Mouse (Mus musculus) CH12.LX (cell line): ENCODE data around the gene Gm867. TPM values are rescaled to one million over a fixed set of nuclear protein-coding genes. Genes with fewer than 3 reads are reported as not detected.

ENCODE experiments used
- DNase-seq: peaks from one replicate; pipeline ENCODE4 v3.0.0-alpha.2; 2013; ENCODE audit errors: extremely low read depth
- H3K27ac ChIP-seq: 2 replicates; pipeline ENCODE4 v1.5.1; 2012; ENCODE audit warnings: low read depth, mild to moderate bottlenecking, control low read depth, moderate library complexity; ENCODE audit not compliant: insufficient read depth
- H3K27me3 ChIP-seq: replicated peaks from 2 replicates; pipeline ENCODE3; 2012; ENCODE audit warnings: inconsistent platforms
- H3K36me3 ChIP-seq, 2 experiments: replicated peaks in 1 of 2; 2 replicates each; pipeline versions ENCODE3 to v1.6.1; 2012; ENCODE audit warnings: inconsistent platforms in 1 of 2, low read length in 1 of 2, mild to moderate bottlenecking in 1 of 2, mixed read lengths in 1 of 2, moderate library complexity in 1 of 2; ENCODE audit not compliant: control insufficient read depth in 1 of 2, insufficient read depth in 1 of 2
- H3K4me1 ChIP-seq, 2 experiments: 2 replicates each; pipeline ENCODE4 v1.6.1; 2012; ENCODE audit warnings: inconsistent platforms in 1 of 2, moderate library complexity in 1 of 2; ENCODE audit not compliant: insufficient read depth in 2 of 2, control insufficient read depth in 1 of 2
- H3K4me2 ChIP-seq: 2 replicates; pipeline ENCODE4 v1.6.1; 2012; ENCODE audit warnings: low read depth, mild to moderate bottlenecking, control low read depth; ENCODE audit not compliant: poor library complexity, insufficient read depth, severe bottlenecking
- H3K4me3 ChIP-seq, 3 experiments: fragments of 150-350 bp in 1 of 3; sonication (generic) in 1 of 3; replicated peaks in 1 of 3; 2 replicates each; pipeline versions ENCODE3 to v1.5.1; 2011 to 2012; ENCODE audit warnings: low read depth in 2 of 3, low read length in 2 of 3, mild to moderate bottlenecking in 2 of 3, moderate library complexity in 2 of 3, control low read depth in 1 of 3, improper control_type of control experiment in 1 of 3, inconsistent platforms in 1 of 3, mixed read lengths in 1 of 3; ENCODE audit not compliant: poor library complexity in 1 of 3
- H3K79me2 ChIP-seq: replicated peaks from 2 replicates; pipeline ENCODE4 v1.6.1; 2012; ENCODE audit warnings: mild to moderate bottlenecking, moderate library complexity; ENCODE audit not compliant: control insufficient read depth, poor library complexity, insufficient read depth, severe bottlenecking; ENCODE audit errors: extremely low read depth
- H3K9ac ChIP-seq: 2 replicates; pipeline ENCODE4 v1.6.1; 2012; ENCODE audit warnings: low read depth, mild to moderate bottlenecking, control low read depth, moderate library complexity; ENCODE audit not compliant: insufficient read depth
- H3K9me3 ChIP-seq: replicated peaks from 2 replicates; pipeline ENCODE3; 2012; ENCODE audit warnings: low read length, inconsistent platforms, mixed read lengths
- BHLHE40 ChIP-seq: IDR thresholded peaks from 2 replicates; pipeline ENCODE4 v1.6.1; 2011; ENCODE audit warnings: mild to moderate bottlenecking, low read depth, low read length, improper control_type of control experiment
- CHD2 ChIP-seq: IDR thresholded peaks from 2 replicates; pipeline ENCODE4 v1.6.1; 2011; ENCODE audit warnings: low read length, improper control_type of control experiment
- E2F4 ChIP-seq: IDR thresholded peaks from 2 replicates; pipeline ENCODE4 v1.6.1; 2011; ENCODE audit warnings: low read depth, low read length, improper control_type of control experiment; ENCODE audit not compliant: insufficient replicate concordance
- ELF1 ChIP-seq: IDR thresholded peaks from 2 replicates; pipeline ENCODE4 v1.6.1; 2014; ENCODE audit warnings: low read depth, mild to moderate bottlenecking, inconsistent platforms, low read length, improper control_type of control experiment
- EP300 ChIP-seq: IDR thresholded peaks from 2 replicates; pipeline ENCODE4 v1.6.1; 2011; ENCODE audit warnings: low read length, improper control_type of control experiment
- ETS1 ChIP-seq: conservative IDR thresholded peaks from 2 replicates; pipeline ENCODE4 v1.6.1; 2012; ENCODE audit warnings: low read depth, mild to moderate bottlenecking, inconsistent platforms, low read length, improper control_type of control experiment, moderate library complexity
- GABPA ChIP-seq: IDR thresholded peaks from 2 replicates; pipeline ENCODE4 v1.6.1; 2012; ENCODE audit warnings: low read depth, low read length, improper control_type of control experiment, inconsistent platforms; ENCODE audit not compliant: insufficient replicate concordance
- IRF4 ChIP-seq: IDR thresholded peaks from 2 replicates; pipeline ENCODE4 v1.6.1; 2014; ENCODE audit warnings: low read depth, mild to moderate bottlenecking, inconsistent platforms, low read length, improper control_type of control experiment
- JUN ChIP-seq: IDR thresholded peaks from 2 replicates; pipeline ENCODE4 v1.6.1; 2011; ENCODE audit warnings: low read depth, mild to moderate bottlenecking, low read length, improper control_type of control experiment, moderate library complexity; ENCODE audit not compliant: insufficient read depth
- JUND ChIP-seq: conservative IDR thresholded peaks from 2 replicates; pipeline ENCODE4 v1.6.1; 2011; ENCODE audit warnings: low read depth, low read length, improper control_type of control experiment
- MAFK ChIP-seq: IDR thresholded peaks from 2 replicates; pipeline ENCODE4 v1.6.1; 2011; ENCODE audit warnings: low read length, improper control_type of control experiment; ENCODE audit not compliant: insufficient replicate concordance
- MAZ ChIP-seq: IDR thresholded peaks from 2 replicates; pipeline ENCODE4 v1.6.1; 2012; ENCODE audit warnings: low read depth, mild to moderate bottlenecking, inconsistent platforms, low read length, improper control_type of control experiment, moderate library complexity
- MYC ChIP-seq: IDR thresholded peaks from 2 replicates; pipeline ENCODE4 v1.6.1; 2011; ENCODE audit warnings: low read depth, mild to moderate bottlenecking, improper control_type of control experiment, low read length
- NELFE ChIP-seq: IDR thresholded peaks from 2 replicates; pipeline ENCODE4 v1.6.1; 2011; ENCODE audit warnings: low read depth, low read length, improper control_type of control experiment
- NRF1 ChIP-seq: IDR thresholded peaks from 2 replicates; pipeline ENCODE4 v1.6.1; 2014; ENCODE audit warnings: low read depth, mild to moderate bottlenecking, inconsistent platforms, low read length, improper control_type of control experiment, moderate library complexity
- PAX5 ChIP-seq: IDR thresholded peaks from 2 replicates; pipeline ENCODE4 v1.6.1; 2012; ENCODE audit warnings: low read length, inconsistent platforms, mixed read lengths
- POLR2A ChIP-seq: IDR thresholded peaks from 2 replicates; pipeline ENCODE4 v1.6.1; 2011; ENCODE audit warnings: low read depth, mild to moderate bottlenecking, improper control_type of control experiment, low read length
- RAD21 ChIP-seq: IDR thresholded peaks from 2 replicates; pipeline ENCODE4 v1.6.1; 2011; ENCODE audit warnings: low read depth, mild to moderate bottlenecking, low read length, improper control_type of control experiment, moderate library complexity
- SIN3A ChIP-seq: IDR thresholded peaks from 2 replicates; pipeline ENCODE4 v1.6.1; 2012; ENCODE audit warnings: low read length, improper control_type of control experiment, inconsistent platforms
- SMC3 ChIP-seq: IDR thresholded peaks from 2 replicates; pipeline ENCODE4 v1.6.1; 2011; ENCODE audit warnings: low read depth, low read length, improper control_type of control experiment
- TBP ChIP-seq: conservative IDR thresholded peaks from 2 replicates; pipeline ENCODE4 v1.6.1; 2011; ENCODE audit warnings: low read depth, low read length, improper control_type of control experiment
- TCF12 ChIP-seq: IDR thresholded peaks from 2 replicates; pipeline ENCODE4 v1.6.1; 2014; ENCODE audit warnings: low read depth, mild to moderate bottlenecking, inconsistent platforms, low read length, improper control_type of control experiment
- dilution Hi-C: fragments of 300-500 bp; cut with MboI; formaldehyde crosslinking; loops from 2 replicates; pipeline ENCODE4 v1.14.3; 2020; ENCODE audit warnings: low sequenced_read_pairs; ENCODE audit not compliant: extremely low pct_unique_long_range_greater_than_20kb, extremely low pct_ligation_motif_present
- in situ Hi-C: fragments of 300-500 bp; cut with MboI; formaldehyde crosslinking; loops from 3 replicates; pipeline ENCODE4 v1.14.3; 2019; ENCODE audit warnings: low sequenced_read_pairs, low pct_ligation_motif_present, low pct_unique_long_range_greater_than_20kb, mixed read lengths
- polyA plus RNA-seq: library from polyadenylated mRNA; unstranded; fragments of >175 nt; gene quantifications from 2 replicates; pipeline ENCODE4 v1.2.1, GENCODE M21; 2012; ENCODE audit warnings: low read depth; ENCODE audit not compliant: insufficient read length
- total RNA-seq, 2 experiments: library from RNA; depleted of rRNA; stranded (reverse); fragments of 300-350 nt in 1 of 2; fragments of >200 nt in 1 of 2; gene quantifications; 2 replicates each; pipeline ENCODE4 v1.2.3; 2012 to 2014

Gm867 gene
- total and polyA plus RNA-seq, 3 experiments, result 0.42 to 3.5 TPM; not detected in 1

GRCm38 (mm10) chr10:75910698-75911097, 29.8 kb downstream of the Gm867 start:
- no peaks in the 10 kb centered on the region; the same call in 1 of the 2 replicates for H3K79me2 ChIP-seq
- H3K9ac ChIP-seq, result no peak overlapping the region
- DNase-seq, result no peak
- dilution Hi-C loops, result no loop called here
- no peaks in the 10 kb centered on the region for H3K9me3 ChIP-seq
- no peak overlapping the region for H3K4me2 ChIP-seq
- H3K4me1 ChIP-seq, result peaks cover 0 to 10% of the 10 kb centered on the region in 2 experiments; a peak in 1 of 4 replicates
- in situ Hi-C loops, result no loop called here
- peaks cover 66 to 87% of the 10 kb centered on the region in 2 experiments for H3K36me3 ChIP-seq
- H3K27ac ChIP-seq, result no peak overlapping the region
- no peak overlapping the region for H3K4me3 ChIP-seq
- no peak for TF ChIP-seq MAFK
- no peak for TF ChIP-seq RAD21
- no peak for TF ChIP-seq TBP
- TF ChIP-seq ELF1, result no peak
- TF ChIP-seq BHLHE40, result no peak
- TF ChIP-seq MYC, result no peak
- TF ChIP-seq POLR2A, result no peak
- no peak for TF ChIP-seq GABPA
- no peak for TF ChIP-seq NELFE
- no peak for TF ChIP-seq MAZ
- TF ChIP-seq CHD2, result no peak
- TF ChIP-seq E2F4, result no peak
- TF ChIP-seq SMC3, result no peak
- no peak for TF ChIP-seq JUN
- no peak for TF ChIP-seq PAX5
- no peak for TF ChIP-seq NRF1
- TF ChIP-seq, all 38 proteins: peak for 0
- H3K27me3 ChIP-seq, result no peaks in the 10 kb centered on the region

GRCm38 (mm10) chr10:75906882-75907281, 33.6 kb downstream of the Gm867 start:
- 0 out of 2 replicates have a peak, but pooled peaks have one; percentile 37 for TF ChIP-seq JUN
- TF ChIP-seq JUND, result peak; percentile 63
- peak; percentile 38; the same call in 1 of the 2 replicates for TF ChIP-seq TCF12
- TF ChIP-seq IRF4, result no peak
- TF ChIP-seq E2F4, result no peak
- no peak for TF ChIP-seq SIN3A
- TF ChIP-seq EP300, result peak; percentile 37; the same call in 1 of the 2 replicates
- peak; percentile 63 for TF ChIP-seq ETS1
- TF ChIP-seq MAFK, result no peak
- DNase-seq, result peak; percentile 35
- in situ Hi-C loops, result no loop called here
- peaks cover 76 to 90% of the 10 kb centered on the region in 2 experiments for H3K36me3 ChIP-seq
- H3K9ac ChIP-seq, result no peak overlapping the region
- peaks cover 0 to 7% of the 10 kb centered on the region in 2 experiments; a peak in 1 of 4 replicates for H3K4me1 ChIP-seq
- H3K9me3 ChIP-seq, result no peaks in the 10 kb centered on the region
- dilution Hi-C loops, result no loop called here
- no peak overlapping the region for H3K27ac ChIP-seq
- H3K79me2 ChIP-seq, result no peaks in the 10 kb centered on the region
- no peak overlapping the region for H3K4me3 ChIP-seq
- no peaks in the 10 kb centered on the region for H3K27me3 ChIP-seq
- no peak overlapping the region for H3K4me2 ChIP-seq
